Mouse (Mus musculus) testis, postnatal 10 days (tissue): ENCODE results near the gene D10Jhu81e.
"Not testable (repeated sequence)": the region's sequence is repeated elsewhere in the genome, so short reads cannot be mapped to it uniquely, and the experiment has no call there.

Experiments used
- DNase-seq: peaks from one replicate; pipeline ENCODE4 v3.0.0; 2021; ENCODE audit warnings: low spot score

The D10Jhu81e gene

GRCm38 (mm10) chr10:78169281-78170042 is at the start of gene D10Jhu81e:
Gene D10Jhu81e (minus strand): TSS chr10:78169782.
- DNase-seq = peak; percentile 100

GRCm38 (mm10) chr10:78218576-78218975 is 49.0 kb upstream of the D10Jhu81e start:
- no peak for DNase-seq

GRCm38 (mm10) chr10:78216376-78217083 is 46.9 kb upstream of the D10Jhu81e start:
- no peak for DNase-seq

- no peak for DNase-seq
Observed at GRCm38 (mm10) chr10:78214371-78214770, 44.8 kb upstream of the D10Jhu81e start.

GRCm38 (mm10) chr10:78211311-78211710 is 41.7 kb upstream of the D10Jhu81e start:
- no peak for DNase-seq

- no peak for DNase-seq
Observed at GRCm38 (mm10) chr10:78201182-78201581, 31.6 kb upstream of the D10Jhu81e start.

- no peak for DNase-seq
Observed at GRCm38 (mm10) chr10:78192933-78193332, 23.4 kb upstream of the D10Jhu81e start.

GRCm38 (mm10) chr10:78186076-78186475 is 16.5 kb upstream of the D10Jhu81e start:
- not testable (repeated sequence) for DNase-seq

- no peak for DNase-seq
Observed at GRCm38 (mm10) chr10:78185381-78185725, 15.8 kb upstream of the D10Jhu81e start.

GRCm38 (mm10) chr10:78184531-78185380 is 15.2 kb upstream of the D10Jhu81e start, which contains the start of gene Pwp2:
Gene Pwp2 (minus strand): TSS chr10:78185149.
- peak; percentile 90 for DNase-seq

GRCm38 (mm10) chr10:78183577-78183976 is 14.0 kb upstream of the D10Jhu81e start:
- DNase-seq = no peak

GRCm38 (mm10) chr10:78182321-78182720 is 12.7 kb upstream of the D10Jhu81e start:
- DNase-seq = no peak

- DNase-seq = no peak
Observed at GRCm38 (mm10) chr10:78174474-78174873, 4.9 kb upstream of the D10Jhu81e start.

GRCm38 (mm10) chr10:78171581-78171980 is 2.0 kb upstream of the D10Jhu81e start:
- no peak for DNase-seq

GRCm38 (mm10) chr10:78171057-78171456 is 1.5 kb upstream of the D10Jhu81e start:
- no peak for DNase-seq

- DNase-seq = no peak
Observed at GRCm38 (mm10) chr10:78170445-78170844, 863 bp upstream of the D10Jhu81e start.

GRCm38 (mm10) chr10:78168792-78169191 is 790 bp downstream of the D10Jhu81e start:
- no peak for DNase-seq

- no peak for DNase-seq
Observed at GRCm38 (mm10) chr10:78167775-78168174, 1.8 kb downstream of the D10Jhu81e start.

GRCm38 (mm10) chr10:78167333-78167732 is 2.2 kb downstream of the D10Jhu81e start:
- no peak for DNase-seq

GRCm38 (mm10) chr10:78165256-78166005 is 4.2 kb downstream of the D10Jhu81e start:
- no peak for DNase-seq

- DNase-seq = no peak
Observed at GRCm38 (mm10) chr10:78164786-78165185, 4.8 kb downstream of the D10Jhu81e start.

GRCm38 (mm10) chr10:78163923-78164322 is 5.7 kb downstream of the D10Jhu81e start:
- peak; percentile 85 for DNase-seq
